Mouse (Mus musculus) c-Kit-positive CD71-positive TER-119-negative erythroid progenitor cells, embryonic 14.5 days (primary cell): Measurements from ENCODE around the gene Cpne1.
"Not testable (repeated sequence)": the region's sequence is repeated elsewhere in the genome, so short reads cannot be mapped to it uniquely, and the experiment has no call there.

Experiments
- DNase-seq: peaks from one replicate; pipeline ENCODE4 v3.0.0-alpha.2; 2013; ENCODE audit warnings: low read depth

Cpne1 gene

DNA sequence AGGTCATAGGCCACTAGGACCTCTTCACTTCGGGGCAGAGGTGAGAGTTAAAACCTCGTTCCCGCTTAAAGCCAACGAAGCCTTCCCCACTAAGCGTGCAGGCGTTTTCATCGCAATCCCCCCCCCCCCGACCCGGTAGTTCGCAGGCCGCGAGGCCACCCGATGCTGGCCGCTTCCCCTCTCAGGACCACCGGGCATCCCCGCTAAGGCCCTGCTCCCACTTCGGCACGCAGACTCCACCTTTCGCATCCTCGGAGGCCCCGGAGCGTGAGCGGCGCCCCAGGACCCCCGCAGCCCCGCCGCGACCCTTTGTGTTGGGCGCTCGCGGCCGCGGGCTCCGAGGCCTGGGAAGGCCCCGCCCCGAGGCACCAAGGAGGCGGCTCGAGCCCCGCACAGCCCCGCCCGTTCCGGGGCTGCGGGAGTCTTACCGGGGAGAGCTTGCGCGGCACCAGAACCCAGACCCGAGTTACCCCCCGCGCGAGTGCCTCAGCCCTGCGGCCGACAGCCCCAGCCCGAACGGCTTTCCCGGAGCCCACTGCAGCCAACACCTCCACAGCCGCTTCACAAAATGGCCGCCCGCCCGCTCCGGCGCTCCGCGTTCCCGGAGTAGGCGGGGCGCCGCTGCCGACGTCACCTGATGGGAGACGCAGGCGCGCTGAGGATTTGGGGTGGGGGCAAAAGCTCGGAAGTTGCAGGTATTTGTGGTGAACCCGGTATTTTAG is at the start of gene Cpne1, which contains the start of gene Rbm12:
TSS of gene Cpne1 (minus strand) at position 608 of the 722 bp plus-strand sequence.
TSS of gene Rbm12 (minus strand) at position 621 of the 722 bp plus-strand sequence.
- peak; percentile 78 for DNase-seq

GRCm38 (mm10) chr2:156151538-156151937 is 39.8 kb upstream of the Cpne1 start:
- no peak for DNase-seq

DNA sequence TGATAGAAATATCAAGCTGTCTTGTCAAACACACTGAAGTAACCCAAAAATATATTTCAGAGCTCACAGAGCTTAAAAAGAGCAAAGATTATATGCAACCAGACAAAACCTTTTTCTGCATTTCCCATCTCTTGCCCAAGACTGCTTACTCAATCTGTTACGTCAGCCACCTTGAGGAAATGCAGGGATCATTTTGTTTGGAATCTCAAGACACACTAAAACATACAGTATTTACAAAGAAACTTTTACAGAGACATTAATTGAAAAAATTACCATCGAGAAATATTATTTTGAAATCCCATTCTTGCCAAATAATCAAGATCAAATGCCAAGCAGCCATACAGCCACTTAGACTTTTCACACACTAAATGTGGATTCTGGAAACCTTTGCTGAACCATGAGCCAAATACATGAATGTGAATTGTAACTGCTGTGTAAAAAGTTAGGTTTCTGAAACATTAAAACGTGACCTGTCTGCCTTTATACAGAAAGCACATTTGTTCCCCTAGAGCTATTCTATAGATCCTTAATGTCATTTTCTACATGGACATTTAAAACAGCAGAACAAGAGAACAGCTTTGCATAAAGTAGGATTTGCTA is 35.7 kb upstream of the Cpne1 start:
- no peak for DNase-seq

GRCm38 (mm10) chr2:156146272-156146989 is 34.7 kb upstream of the Cpne1 start:
- DNase-seq, result no peak

- DNase-seq, result no peak
Measured at GRCm38 (mm10) chr2:156145486-156146130, 33.8 kb upstream of the Cpne1 start.

GRCm38 (mm10) chr2:156143953-156144724 is 32.4 kb upstream of the Cpne1 start, which contains the start of the genes Romo1 and Nfs1:
Gene Romo1, plus strand, starts transcription at chr2:156144039.
Gene Nfs1, minus strand, starts transcription at chr2:156144186.
- peak; percentile 87 for DNase-seq

DNA sequence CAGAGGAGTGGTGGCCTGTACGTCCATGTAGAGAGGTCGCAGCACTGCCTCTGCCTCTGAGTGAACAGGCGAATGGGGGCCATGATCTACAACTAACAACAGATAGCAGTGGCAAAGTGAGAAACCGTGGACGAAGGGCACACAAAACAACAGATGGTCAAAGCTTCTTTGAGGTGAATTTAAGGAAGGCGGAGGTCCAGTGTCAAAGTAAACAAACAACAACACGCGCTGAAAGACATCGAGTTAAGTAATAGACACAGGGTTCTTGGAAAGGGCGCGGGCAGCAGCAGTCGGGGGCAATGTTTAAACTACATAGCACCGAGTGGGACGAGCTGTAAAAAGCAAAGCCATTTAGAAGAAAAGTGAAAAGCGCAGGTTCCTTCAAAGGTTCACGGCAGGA is 31.6 kb upstream of the Cpne1 start:
- peak; percentile 44 for DNase-seq

- no peak for DNase-seq
Measured at GRCm38 (mm10) chr2:156142820-156143219, 31.1 kb upstream of the Cpne1 start.

- DNase-seq, result peak; percentile 31
Measured at GRCm38 (mm10) chr2:156135695-156136094, 23.9 kb upstream of the Cpne1 start.

DNA sequence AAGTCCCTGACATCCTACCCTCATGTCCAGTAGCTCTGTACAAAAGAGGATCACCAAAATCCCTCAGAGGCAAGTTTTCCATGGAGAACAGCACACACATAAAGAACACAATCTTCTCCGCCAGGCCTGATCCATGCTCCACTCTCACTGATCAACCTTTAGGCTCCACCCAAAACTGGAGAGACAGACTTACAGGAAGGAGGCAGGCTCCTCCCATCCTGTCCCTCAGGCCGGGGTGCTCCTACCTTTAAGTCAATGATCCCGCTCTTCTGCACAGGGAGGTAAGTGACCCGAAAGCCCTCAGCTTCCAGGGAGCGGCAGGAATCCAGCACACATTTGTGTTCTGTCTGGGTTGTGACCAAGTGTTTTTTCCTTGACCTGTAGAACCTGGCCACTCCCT is 22.4 kb upstream of the Cpne1 start:
- DNase-seq, result no peak

- no peak for DNase-seq
Measured at GRCm38 (mm10) chr2:156126992-156127391, 15.2 kb upstream of the Cpne1 start, which contains the start of gene Gm28036. Gene Gm28036, minus strand, starts transcription at chr2:156127092.

DNA sequence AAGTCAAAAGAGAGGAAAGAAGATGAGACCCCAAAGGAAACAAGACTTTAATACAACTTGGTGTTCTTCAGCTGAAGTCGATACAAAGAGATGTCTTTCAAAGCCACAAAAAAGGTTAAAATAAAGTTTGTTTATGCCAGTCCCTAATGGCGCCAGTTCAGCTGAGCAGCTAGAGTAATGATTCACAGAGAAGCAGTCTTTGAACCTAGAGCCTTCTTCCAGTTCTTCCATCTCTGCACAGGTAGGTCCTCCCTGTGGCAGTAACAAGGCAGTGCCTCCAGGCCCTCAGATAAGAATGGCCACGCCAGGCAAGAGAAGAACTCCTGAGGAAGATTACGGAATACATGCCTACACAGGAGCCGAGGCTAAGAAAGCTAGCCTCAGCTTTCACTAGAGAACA is 12.0 kb upstream of the Cpne1 start:
- DNase-seq, result no peak

- no peak for DNase-seq
Measured at GRCm38 (mm10) chr2:156119566-156119965, 7.8 kb upstream of the Cpne1 start.

GRCm38 (mm10) chr2:156112080-156112423 is 287 bp upstream of the Cpne1 start:
- not testable (repeated sequence) for DNase-seq

GRCm38 (mm10) chr2:156110627-156111357 is 973 bp downstream of the Cpne1 start:
- peak; percentile 51 for DNase-seq

DNA sequence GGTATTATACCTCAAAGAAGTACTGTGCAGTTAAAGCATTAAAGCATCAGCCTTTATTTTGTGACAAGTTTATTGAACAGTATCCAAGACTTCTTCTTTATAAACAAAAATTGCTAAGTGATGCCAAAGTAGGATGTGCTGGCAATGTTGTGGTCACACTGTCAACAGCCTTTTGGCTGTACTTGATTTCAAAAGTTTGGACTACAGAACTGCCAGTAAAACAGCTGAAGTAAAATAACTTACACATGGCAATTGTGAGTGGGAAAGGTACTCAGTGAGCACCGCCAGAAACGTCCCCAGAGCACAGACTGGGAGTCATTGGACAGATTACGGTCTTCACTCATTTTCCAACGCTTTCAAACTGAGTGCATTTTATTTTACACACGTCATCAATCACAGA is 19.8 kb downstream of the Cpne1 start:
- DNase-seq, result no peak

GRCm38 (mm10) chr2:156089799-156090198 is 22.0 kb downstream of the Cpne1 start:
- DNase-seq, result no peak

DNA sequence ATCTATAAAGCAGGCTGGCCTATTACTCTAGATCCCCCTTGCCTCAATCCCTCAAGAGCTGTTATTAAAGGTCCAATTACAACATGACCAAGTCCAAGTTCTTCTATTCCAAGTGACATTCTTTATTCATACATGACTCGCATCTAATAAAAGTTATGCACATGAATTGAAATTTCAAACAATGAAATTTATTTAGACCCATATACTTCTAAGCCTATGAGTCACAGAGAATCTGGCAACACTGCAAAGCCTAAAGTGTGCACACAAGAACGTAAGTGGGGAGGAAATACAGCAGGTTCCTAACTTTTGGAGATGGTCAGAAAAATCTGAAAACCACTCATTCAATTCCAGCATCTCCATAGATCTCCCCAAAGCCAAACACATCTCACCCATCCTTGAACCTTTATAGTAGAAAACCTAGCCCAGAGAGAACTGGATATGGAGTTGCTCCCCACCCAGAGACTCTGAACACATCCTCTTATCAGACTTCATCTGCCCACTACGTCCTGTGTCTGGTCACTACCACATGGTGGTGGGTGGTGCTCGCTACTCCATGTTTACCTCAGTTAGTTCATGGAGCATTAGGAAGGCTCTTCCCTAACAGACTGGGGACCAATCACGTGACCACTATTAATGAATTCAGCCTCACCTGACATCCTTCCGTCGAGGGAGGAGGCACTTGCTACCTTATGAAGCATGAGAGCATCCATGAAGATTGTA is 24.2 kb downstream of the Cpne1 start:
- DNase-seq, result no peak

DNA sequence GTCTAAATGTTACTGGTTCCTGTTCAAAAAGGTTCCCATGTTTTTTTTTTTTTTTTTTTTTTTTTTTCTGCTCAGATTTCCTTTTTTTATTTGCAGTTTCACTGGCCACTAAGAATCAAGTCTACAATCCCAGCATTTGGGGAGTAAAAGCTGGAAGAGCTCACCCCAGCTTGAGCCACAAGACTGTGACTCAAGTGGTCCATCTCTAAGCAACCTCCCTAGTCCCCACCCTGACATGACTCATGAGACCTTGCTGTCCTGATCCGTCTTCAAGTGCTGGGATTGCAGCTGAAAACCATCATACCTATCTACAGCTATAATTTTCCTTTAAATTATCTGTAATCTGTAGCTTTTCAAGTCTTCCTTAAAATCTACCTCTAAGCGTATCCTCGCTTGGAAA is 27.2 kb downstream of the Cpne1 start:
- DNase-seq, result no peak

- no peak for DNase-seq
Measured at GRCm38 (mm10) chr2:156080391-156080790, 31.4 kb downstream of the Cpne1 start.
